In the genomic region with DNA sequence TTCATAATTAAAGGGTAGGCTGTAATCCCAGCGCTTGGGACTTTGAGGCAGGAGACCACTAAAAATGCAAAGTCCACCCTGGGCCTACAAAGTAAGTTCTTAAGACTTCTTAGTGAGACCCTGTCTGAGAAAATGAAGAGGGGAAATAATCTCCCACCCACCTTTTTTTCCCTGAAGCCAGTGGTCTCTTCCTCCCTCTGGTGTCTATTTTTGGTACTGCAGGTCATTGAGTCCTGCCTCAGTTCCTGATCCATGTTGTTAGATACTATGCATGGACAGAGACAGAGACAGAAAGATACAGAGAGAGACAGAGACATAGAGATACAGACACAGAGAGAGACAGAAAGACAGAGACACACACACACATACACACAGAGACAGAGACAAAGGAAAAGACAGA, we compare ENCODE assay signal across 10 mouse cellular contexts. TPM values are rescaled to one million over a fixed set of nuclear protein-coding genes. Genes with fewer than 3 reads are reported as not detected.
DNase-seq lines count a peak whose midpoint lies in the region; ATAC-seq and TF ChIP-seq lines count a peak whose summit lies in the region.
"Had no signal": no experiment of that assay in that cellular context is flagged by ENCODE, and none has a peak within 500 bp of the region (broad histone marks: within the 10 kb centered on the region; RNA-seq: fewer than 3 reads in every experiment).

No protein-coding gene starts in this region.

- H3K36me3 ChIP-seq in heart, embryonic 12.5 days = no peaks in the 10 kb centered on the region
- no peaks in the 10 kb centered on the region for H3K36me3 ChIP-seq in spleen, adult 2 months (ENCODE audit: control insufficient read depth, insufficient read depth, low read length)

- H3K27me3 ChIP-seq in heart, embryonic 12.5 days (replicated peaks) = no peaks in the 10 kb centered on the region
- no peaks in the 10 kb centered on the region for H3K27me3 ChIP-seq in spleen, adult 2 months (ENCODE audit: control insufficient read depth, insufficient read depth, low read length)

- no peak overlapping the region for H3K9ac ChIP-seq in heart, embryonic 12.5 days

- no peaks in the 10 kb centered on the region for H3K9me3 ChIP-seq in heart, embryonic 12.5 days (replicated peaks)

- H3K27ac ChIP-seq in heart, embryonic 12.5 days (ENCODE audit: poor library complexity, severe bottlenecking) = no peak overlapping the region
- H3K27ac ChIP-seq in spleen, adult 2 months (ENCODE audit: insufficient read depth, low read length) = no peak overlapping the region

- intact Hi-C loops in heart, postnatal 10 days (cut with DNase I) = loop anchor here (1.0 to 10.0 kb wide), 2 partner anchors 93 to 588 kb away; no protein-coding TSS in a partner anchor

- no peak overlapping the region for H3K4me3 ChIP-seq in heart, embryonic 12.5 days
- H3K4me3 ChIP-seq in spleen, adult 2 months (ENCODE audit: extremely low read depth, insufficient read depth, insufficient read length) = no peak overlapping the region
- H3K4me3 ChIP-seq: myocyte had no signal

- no peak for ATAC-seq in heart, embryonic 12.5 days (ENCODE audit: insufficient number of reproducible peaks, low FRiP score)
- ATAC-seq in erythroblast, adult 5-6 weeks (replicated peaks; ENCODE audit: low FRiP score, poor library complexity, severe bottlenecking) = no peak

- DNase-seq in heart, postnatal 10 days = peak; percentile 18 to 60
- no peak for DNase-seq in spleen, adult 2 months (ENCODE audit: low read depth in 1 of 2, low spot score in 2 of 2)
- DNase-seq in spleen, postnatal 10 days (ENCODE audit: low spot score in 2 of 2) = no peak
- DNase-seq in embryo, embryonic 11 days = peak; percentile 64
- peak; percentile 39 for DNase-seq in lung, postnatal 14 days
- DNase-seq in right cerebral cortex, postnatal 10 days (ENCODE audit: low spot score in 2 of 2) = no peak

- H3K4me2 ChIP-seq in heart, embryonic 12.5 days = no peak overlapping the region

- TF ChIP-seq CTCF in spleen, adult 2 months (IDR thresholded peaks at IDR 0.05; ENCODE audit: extremely low read depth, insufficient read depth, insufficient read length, insufficient replicate concordance) = peak; percentile 26; the same call in 1 of the 2 replicates

- no peaks in the 10 kb centered on the region for H3K4me1 ChIP-seq in heart, embryonic 12.5 days (replicated peaks)
- no peaks in the 10 kb centered on the region for H3K4me1 ChIP-seq in spleen, adult 2 months (ENCODE audit: control insufficient read depth, insufficient read depth, insufficient read length)

- 20% methylated on average over 1 of the region's 1 CpGs for WGBS in heart, embryonic 12.5 days
- WGBS in spleen, adult 2 months = 52% methylated on average over 1 of the region's 1 CpGs

- no peak for TF ChIP-seq POLR2A in spleen, adult 2 months (IDR thresholded peaks at IDR 0.05; ENCODE audit: low read depth, low read length)

RNA-seq across cellular contexts. Expression of a gene that starts 15.1 kb away (rescaled TPM):
- not detected for total RNA-seq in heart, postnatal 10 days (2021)
- not detected in 2 replicates for polyA plus RNA-seq in heart, embryonic 12.5 days (2016; fragmentation: Nextera tagmentation; extraction: Ambion mirVana)
- not detected in 2 replicates for polyA plus RNA-seq in spleen, adult 2 months (2012; rRNA removed)
- total RNA-seq in erythroblast, adult 5-6 weeks (2015; ENCODE audit: low replicate concordance) = not detected in 2 replicates
- total RNA-seq in erythroblast, adult 5-6 weeks (2017; ENCODE audit: low replicate concordance) = not detected in 2 replicates
- total RNA-seq: layer of hippocampus, adult 18-20 months had no signal
- polyA plus RNA-seq: myocyte had no signal

RNA-seq across cellular contexts. Expression of a gene that starts 18.8 kb away (rescaled TPM):
- total RNA-seq in heart, postnatal 10 days (2021) = not detected
- polyA plus RNA-seq in heart, embryonic 12.5 days (2016; fragmentation: Nextera tagmentation; extraction: Ambion mirVana) = not detected in 2 replicates
- polyA plus RNA-seq in spleen, adult 2 months (2012; rRNA removed) = not detected in 2 replicates
- not detected in 2 replicates for total RNA-seq in erythroblast, adult 5-6 weeks (2015; ENCODE audit: low replicate concordance)
- total RNA-seq in erythroblast, adult 5-6 weeks (2017; ENCODE audit: low replicate concordance) = not detected in 2 replicates
- total RNA-seq: layer of hippocampus, adult 18-20 months had no signal
- polyA plus RNA-seq: myocyte had no signal

RNA-seq across cellular contexts. Expression of a gene that starts 26.2 kb away (rescaled TPM):
- 1 to 10 TPM; 2.1 to 2.9 TPM for total RNA-seq in heart, postnatal 10 days (2021)
- 5.4 and 6.4 TPM in 2 replicates for polyA plus RNA-seq in heart, embryonic 12.5 days (2016; fragmentation: Nextera tagmentation; extraction: Ambion mirVana)
- 0.34 and 0.36 TPM in 2 replicates for polyA plus RNA-seq in spleen, adult 2 months (2012; rRNA removed)
- total RNA-seq in erythroblast, adult 5-6 weeks (2015; ENCODE audit: low replicate concordance) = 0.21 TPM in 1 of 2 replicates, not detected in the other
- total RNA-seq in erythroblast, adult 5-6 weeks (2017; ENCODE audit: low replicate concordance) = not detected in 2 replicates

RNA-seq across cellular contexts. Expression of a gene that starts 29.5 kb away (rescaled TPM):
- total RNA-seq in heart, postnatal 10 days (2021) = not detected
- polyA plus RNA-seq in heart, embryonic 12.5 days (2016; fragmentation: Nextera tagmentation; extraction: Ambion mirVana) = not detected in 2 replicates
- polyA plus RNA-seq in spleen, adult 2 months (2012; rRNA removed) = not detected in 2 replicates
- not detected in 2 replicates for total RNA-seq in erythroblast, adult 5-6 weeks (2015; ENCODE audit: low replicate concordance)
- total RNA-seq in erythroblast, adult 5-6 weeks (2017; ENCODE audit: low replicate concordance) = not detected in 2 replicates
- total RNA-seq: layer of hippocampus, adult 18-20 months had no signal
- polyA plus RNA-seq: myocyte had no signal

RNA-seq across cellular contexts. Expression of a gene that starts 51.1 kb away (rescaled TPM):
- not detected for total RNA-seq in heart, postnatal 10 days (2021)
- not detected in 2 replicates for polyA plus RNA-seq in heart, embryonic 12.5 days (2016; fragmentation: Nextera tagmentation; extraction: Ambion mirVana)
- polyA plus RNA-seq in spleen, adult 2 months (2012; rRNA removed) = not detected in 2 replicates
- total RNA-seq in erythroblast, adult 5-6 weeks (2015; ENCODE audit: low replicate concordance) = not detected in 2 replicates
- not detected in 2 replicates for total RNA-seq in erythroblast, adult 5-6 weeks (2017; ENCODE audit: low replicate concordance)
- total RNA-seq: layer of hippocampus, adult 18-20 months had no signal
- polyA plus RNA-seq: myocyte had no signal

Comparison
In these comparisons a context has a peak if more than half of its experiments do, and no peak if none do; other contexts are left out.
1. DNase-seq: peak in heart, postnatal 10 days (2 of 2), embryo, embryonic 11 days (single experiment) and lung, postnatal 14 days (single experiment); none in spleen, adult 2 months (0 of 2), spleen, postnatal 10 days (0 of 2) and right cerebral cortex, postnatal 10 days (0 of 2).